Mouse (Mus musculus): ENCODE data around the gene Fam131c.
A peak's percentile ranks its signal among the peaks of the same experiment; 100 is the strongest.

GRCm38 (mm10) chr4:141419398-141420191 lies 51.6 kb downstream of the Fam131c start:
- TF ChIP-seq CTCF (IDR thresholded peaks at IDR 0.05; ENCODE audit: low read depth) = no peak
- TF ChIP-seq EP300 (IDR thresholded peaks at IDR 0.05; ENCODE audit: low read depth) = peak; percentile 44; the same call in 1 of the 2 replicates
